Mouse (Mus musculus): ENCODE data around the gene Srebf1.
A peak's percentile ranks its signal among the peaks of the same experiment; 100 is the strongest.

Gene Srebf1

GRCm38 (mm10) chr11:60222469-60223236 is at the start of gene Srebf1:
Srebf1 (minus strand) TSS chr11:60222581.
- DNase-seq, result peak; percentile 84 to 91

DNA sequence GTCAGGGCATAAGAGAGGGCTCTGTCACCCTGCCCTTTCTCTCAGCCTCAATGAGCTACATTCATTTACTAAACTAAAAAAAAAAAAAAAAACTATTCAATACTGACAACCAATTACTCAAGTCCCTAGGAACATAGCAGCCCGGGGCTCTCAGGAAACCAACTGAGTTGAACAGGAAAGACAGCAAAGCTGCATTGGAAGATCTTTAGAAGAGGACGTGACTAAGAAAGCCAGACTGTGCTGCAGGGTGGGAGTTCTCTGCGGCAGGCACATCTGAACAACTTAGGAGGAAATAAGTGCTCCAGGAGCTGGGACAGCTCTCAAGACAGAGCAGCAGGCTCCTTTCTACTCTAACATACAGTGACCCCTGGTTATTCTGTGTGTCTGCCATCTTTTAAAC is 46.2 kb upstream of the Srebf1 start:
- DNase-seq, result peak; percentile 21 to 59

- DNase-seq, result no peak
These were observed 43.0 kb upstream of the Srebf1 start for GRCm38 (mm10) chr11:60265271-60265985.

GRCm38 (mm10) chr11:60264651-60265050 is 42.3 kb upstream of the Srebf1 start:
- DNase-seq, result no peak

DNA sequence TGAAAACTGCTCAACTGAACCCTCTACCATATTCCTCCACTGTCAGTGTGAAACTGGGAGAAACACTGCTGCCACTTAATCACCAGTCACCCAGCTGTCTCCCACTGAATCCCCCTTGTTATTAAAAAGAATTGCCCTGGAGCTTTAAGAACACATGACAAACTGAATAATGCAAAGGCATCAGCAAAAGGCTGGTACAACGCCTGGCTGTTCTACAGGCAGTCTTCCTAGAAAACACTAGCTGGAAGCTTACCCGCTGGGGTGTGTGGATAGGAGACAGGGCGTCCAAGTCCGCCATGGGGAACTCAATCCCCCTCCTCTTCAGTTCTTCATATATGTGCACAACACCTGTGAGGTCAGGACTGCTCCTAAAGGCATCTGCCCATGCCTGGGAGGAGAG is 40.0 kb upstream of the Srebf1 start:
- no peak for DNase-seq

GRCm38 (mm10) chr11:60260743-60261142 is 38.4 kb upstream of the Srebf1 start:
- DNase-seq, result no peak

DNA sequence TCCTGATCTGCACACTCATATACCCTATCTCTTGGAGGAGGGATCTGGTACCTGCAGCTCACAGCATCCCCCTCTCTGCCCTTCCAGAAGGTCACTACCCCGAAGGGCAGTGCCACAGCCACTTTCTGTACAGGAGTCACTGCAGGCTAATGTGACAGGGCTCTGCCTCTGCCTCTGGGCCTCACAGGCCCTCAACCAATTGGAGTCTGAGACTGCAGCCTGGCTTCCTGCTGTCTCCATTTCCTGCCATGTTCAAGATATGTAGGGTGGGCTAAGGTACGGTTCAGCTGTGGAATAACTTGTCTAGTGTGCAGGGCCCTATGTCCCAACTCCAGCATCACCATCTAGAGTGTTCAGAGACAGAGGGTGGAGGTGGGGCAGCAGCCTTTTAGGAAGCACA is 35.3 kb upstream of the Srebf1 start:
- DNase-seq, result no peak

GRCm38 (mm10) chr11:60256713-60257112 is 34.3 kb upstream of the Srebf1 start:
- DNase-seq, result no peak

GRCm38 (mm10) chr11:60256176-60256681 is 33.8 kb upstream of the Srebf1 start:
- DNase-seq, result peak in 1 of 2 experiments; percentile 48

GRCm38 (mm10) chr11:60255639-60256038 is 33.3 kb upstream of the Srebf1 start:
- DNase-seq, result no peak

DNA sequence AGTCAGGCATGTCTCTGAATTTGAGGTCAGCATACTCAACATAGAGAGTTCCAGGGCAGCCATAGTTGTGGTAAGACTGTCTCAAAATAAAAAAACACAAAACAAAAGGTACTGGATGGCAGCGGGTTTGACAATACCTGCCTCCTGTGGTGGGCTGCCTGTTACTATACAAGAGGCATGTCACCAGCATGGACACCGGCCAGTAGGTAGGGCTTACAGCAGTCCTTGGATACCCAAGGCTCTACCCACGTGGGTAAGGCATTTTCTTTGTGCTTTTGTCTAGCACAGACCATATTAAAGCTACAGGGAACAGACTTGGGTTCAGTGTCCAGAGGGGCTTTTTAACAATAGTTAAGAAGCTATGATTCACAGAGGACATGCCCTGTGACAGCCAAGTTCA is 32.8 kb upstream of the Srebf1 start:
- no peak for DNase-seq

- no peak for DNase-seq
These were observed 31.9 kb upstream of the Srebf1 start for GRCm38 (mm10) chr11:60254308-60254707.

DNA sequence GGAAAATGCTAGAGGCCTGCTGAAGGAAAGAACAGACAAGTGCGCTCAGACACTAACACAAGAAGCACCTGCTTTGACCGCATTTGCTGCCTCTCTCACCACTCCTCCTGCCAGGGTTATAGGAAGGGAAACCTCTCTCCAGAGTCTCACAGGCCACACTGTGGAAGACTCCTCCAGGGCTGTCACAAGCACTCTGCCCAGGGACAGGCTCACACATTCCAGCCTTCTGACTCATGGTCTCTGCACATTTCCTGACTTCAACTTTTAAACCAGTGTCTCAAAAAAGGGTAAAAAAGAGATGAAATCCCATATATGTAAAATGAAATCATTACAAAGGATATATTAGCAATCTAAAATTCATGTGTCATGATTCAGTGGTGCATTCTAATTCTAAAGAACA is 31.2 kb upstream of the Srebf1 start:
- DNase-seq, result no peak

DNA sequence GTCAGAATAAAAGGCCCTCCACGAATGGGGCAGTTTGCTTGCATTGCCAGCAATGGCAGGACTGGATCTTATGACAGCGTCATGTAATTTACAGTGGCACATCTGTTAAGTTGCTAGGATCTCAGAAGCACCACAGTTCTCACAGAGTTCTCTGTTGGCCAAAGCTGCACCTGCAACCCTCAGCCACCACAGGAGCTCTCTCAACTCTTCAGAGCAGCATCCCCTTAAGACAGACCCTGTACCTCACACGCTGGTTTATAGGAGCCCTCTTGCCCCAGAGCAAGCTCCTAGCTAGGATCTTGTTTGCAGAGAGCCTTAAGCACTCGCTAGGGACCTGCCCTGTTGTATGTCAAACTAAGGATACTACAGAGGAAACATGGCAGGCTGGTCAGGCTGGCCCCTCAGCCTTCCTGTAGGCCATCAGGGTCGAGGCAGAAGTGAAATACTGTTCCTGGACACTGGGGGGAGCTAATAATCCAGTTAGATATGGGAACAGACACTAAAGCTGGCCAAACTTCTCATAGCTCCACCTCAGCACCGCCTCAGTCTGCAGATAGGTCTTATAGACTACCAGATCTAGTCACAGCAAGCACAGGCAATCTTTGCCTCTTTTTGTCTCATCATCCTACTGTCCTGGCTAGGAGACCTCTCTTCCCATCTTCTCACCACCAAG is 28.7 kb upstream of the Srebf1 start:
- peak; percentile 57 to 76 for DNase-seq

GRCm38 (mm10) chr11:60249885-60250284 is 27.5 kb upstream of the Srebf1 start:
- DNase-seq, result no peak

DNA sequence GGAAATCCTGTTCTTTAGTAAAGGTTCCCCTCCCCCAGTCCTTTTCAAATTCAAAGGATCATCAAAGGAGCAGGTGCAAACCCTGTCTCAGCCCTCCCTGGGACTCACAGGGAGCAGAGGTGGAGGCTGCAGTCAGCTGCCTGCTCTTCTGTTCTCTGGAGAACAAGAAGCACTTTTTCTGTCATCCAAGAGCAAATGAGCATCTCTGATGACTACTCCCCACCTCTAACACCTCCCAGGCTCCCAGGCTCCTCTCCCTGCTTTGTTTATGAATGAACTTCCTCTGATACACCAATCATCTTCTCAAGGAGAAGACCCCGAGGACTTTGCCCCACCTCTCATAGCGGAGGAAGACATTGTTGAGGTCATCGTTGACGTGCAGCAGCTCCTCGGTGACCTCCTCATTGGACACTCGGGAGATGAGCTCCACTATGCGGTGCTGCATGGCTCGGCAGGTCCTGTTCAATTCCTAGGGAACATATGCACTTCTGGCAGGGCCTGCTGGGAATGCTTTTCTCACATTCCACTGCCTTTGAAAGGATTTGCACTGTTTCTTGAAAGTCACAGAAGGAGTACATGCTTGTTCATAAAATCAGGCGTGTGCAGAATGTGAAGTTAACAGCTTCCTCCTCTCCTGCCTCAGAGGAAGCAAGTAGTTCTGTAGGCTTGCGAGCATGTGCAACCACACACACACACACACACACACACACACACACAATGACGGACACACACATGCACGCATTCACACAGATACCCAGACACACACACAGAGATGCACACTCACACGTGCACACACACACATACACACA is 26.4 kb upstream of the Srebf1 start:
- DNase-seq, result no peak

DNA sequence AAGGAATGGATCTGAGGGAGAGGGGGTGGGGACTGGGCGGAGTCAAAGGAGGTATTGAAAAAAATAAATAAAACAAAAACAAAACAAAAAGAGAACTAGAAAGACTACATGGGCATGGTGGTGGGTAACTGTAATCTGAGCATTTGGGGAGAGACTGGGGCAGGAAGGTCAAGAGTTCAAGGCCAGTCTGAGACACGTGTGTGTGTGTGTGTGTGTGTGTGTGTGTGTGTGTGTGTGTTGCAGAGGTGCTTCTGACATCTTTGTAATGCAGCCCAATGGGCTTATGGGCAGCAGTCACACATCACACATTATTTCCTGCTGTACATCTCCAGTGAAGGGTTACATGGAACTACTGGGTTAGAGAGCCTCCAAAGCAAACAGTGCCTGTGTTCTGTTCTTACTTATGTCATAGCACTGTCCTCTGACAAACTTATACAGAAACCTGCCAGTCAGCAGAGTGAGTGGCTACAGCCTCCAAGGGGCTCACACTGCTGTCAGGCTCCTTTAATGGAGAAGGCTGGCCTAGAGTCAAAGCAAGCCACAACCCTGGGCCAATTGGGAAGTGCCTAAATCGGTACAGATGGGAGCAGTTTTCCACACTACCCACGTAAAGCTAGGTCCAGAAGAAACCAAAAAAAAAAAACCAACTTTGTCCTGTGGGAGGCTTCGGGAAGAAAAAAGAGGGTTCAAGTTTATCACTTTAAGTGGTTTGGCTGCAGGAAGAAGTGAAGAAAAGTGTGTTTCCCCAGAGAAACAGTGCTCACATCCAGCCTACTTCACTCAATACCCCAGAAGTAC is 25.6 kb upstream of the Srebf1 start:
- no peak for DNase-seq

DNA sequence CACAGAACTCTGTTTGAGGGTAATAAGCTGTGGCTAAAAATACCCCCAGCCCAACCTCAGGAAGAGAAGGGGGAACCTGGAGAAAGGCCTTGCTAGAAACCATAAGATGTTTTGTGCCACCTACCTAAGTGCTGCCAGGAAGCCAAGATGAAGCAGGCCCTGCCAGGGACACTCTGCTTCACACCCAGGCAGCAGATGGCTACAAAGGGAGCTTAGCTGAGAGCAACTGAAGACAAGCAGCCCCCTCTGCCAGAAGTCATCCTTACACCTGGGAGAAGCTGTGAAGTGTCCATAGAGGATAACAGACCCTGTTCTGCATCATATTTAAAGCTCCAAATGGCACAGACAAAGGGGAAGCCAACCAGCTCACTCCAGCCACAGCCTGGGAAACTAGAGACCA is 23.7 kb upstream of the Srebf1 start:
- no peak for DNase-seq

DNA sequence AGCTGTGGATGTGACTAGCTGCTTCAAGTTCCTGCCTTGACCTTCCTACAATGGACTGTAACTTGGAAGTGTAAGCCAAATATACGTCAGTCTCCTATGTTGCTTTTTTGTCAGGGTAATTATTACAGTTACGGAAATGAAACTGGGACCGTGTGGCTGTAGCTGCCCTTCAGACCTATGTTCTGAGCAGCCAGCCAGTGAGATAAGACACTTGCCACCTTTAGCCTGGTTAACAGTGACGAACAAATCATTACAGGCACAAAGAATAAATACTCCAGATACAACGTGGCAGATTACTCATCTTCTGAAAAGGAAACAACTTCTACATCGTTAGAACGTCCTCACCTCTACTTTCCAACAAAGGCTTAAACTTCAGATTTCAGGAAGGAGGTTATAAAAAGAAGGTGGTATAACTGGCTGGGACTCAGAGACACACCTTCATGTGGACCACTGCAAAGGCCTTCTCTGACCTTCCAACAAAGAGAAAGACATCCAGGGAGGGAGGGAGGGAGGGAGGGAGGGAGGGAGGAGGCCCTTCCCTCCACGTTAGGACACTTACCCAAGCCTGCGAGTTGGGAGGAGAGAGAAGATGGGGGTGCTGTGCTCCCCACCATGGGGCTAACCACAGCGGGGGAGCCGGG is 22.2 kb upstream of the Srebf1 start:
- no peak for DNase-seq

DNA sequence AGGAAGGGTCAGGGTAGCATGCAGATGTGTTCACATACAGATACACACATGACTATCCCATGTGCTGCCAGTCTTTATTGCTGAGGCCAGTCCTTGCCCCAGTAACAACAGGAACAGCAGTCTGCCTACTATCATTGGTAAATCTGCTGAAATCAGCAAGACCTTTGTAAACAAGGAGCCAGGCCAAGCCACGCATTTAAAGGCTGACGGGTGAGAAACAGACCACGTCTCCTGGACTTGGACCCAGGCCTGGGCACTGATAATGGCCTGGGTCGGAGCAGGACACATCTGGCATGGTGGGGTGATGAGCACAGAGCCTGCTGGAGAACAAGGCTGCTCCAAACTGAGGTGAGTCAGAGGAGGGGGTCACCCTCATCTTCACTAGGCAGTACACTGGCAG is 18.1 kb upstream of the Srebf1 start:
- peak in 1 of 2 experiments; percentile 66 for DNase-seq

GRCm38 (mm10) chr11:60235351-60235750 is 13.0 kb upstream of the Srebf1 start:
- DNase-seq, result peak in 1 of 2 experiments; percentile 22

All from kidney, postnatal 25 days (tissue).